Mouse (Mus musculus): Measurements from ENCODE around the gene Ppih.

Ppih gene

GRCm38 (mm10) chr4:119320131-119320830 lies at the start of gene Ppih:
TSS of gene Ppih (minus strand) at chr4:119320546.
- peak; percentile 97 for ATAC-seq (ENCODE audit: insufficient number of reproducible peaks, low FRiP score, low TSS enrichment)

GRCm38 (mm10) chr4:119369460-119369859 lies 49.1 kb upstream of the Ppih start:
- no peak for ATAC-seq (ENCODE audit: insufficient number of reproducible peaks, low FRiP score, low TSS enrichment)

GRCm38 (mm10) chr4:119366758-119367526 lies 46.6 kb upstream of the Ppih start:
- ATAC-seq (ENCODE audit: insufficient number of reproducible peaks, low FRiP score, low TSS enrichment): no peak

- no peak for ATAC-seq (ENCODE audit: insufficient number of reproducible peaks, low FRiP score, low TSS enrichment)
Observed at GRCm38 (mm10) chr4:119362231-119362630, 41.9 kb upstream of the Ppih start.

GRCm38 (mm10) chr4:119359196-119359971 lies 39.0 kb upstream of the Ppih start:
- no peak; the same call in 1 of the 2 replicates for ATAC-seq (ENCODE audit: insufficient number of reproducible peaks, low FRiP score, low TSS enrichment)

- ATAC-seq (ENCODE audit: insufficient number of reproducible peaks, low FRiP score, low TSS enrichment): no peak
Observed at GRCm38 (mm10) chr4:119345508-119345907, 25.2 kb upstream of the Ppih start.

- peak; percentile 49 for ATAC-seq (ENCODE audit: insufficient number of reproducible peaks, low FRiP score, low TSS enrichment)
Observed at GRCm38 (mm10) chr4:119338861-119339361, 18.6 kb upstream of the Ppih start.

GRCm38 (mm10) chr4:119338422-119338821 lies 18.1 kb upstream of the Ppih start:
- ATAC-seq (ENCODE audit: insufficient number of reproducible peaks, low FRiP score, low TSS enrichment): no peak

- ATAC-seq (ENCODE audit: insufficient number of reproducible peaks, low FRiP score, low TSS enrichment): no peak
Observed at GRCm38 (mm10) chr4:119333487-119333886, 13.1 kb upstream of the Ppih start.

GRCm38 (mm10) chr4:119320896-119321550 lies 677 bp upstream of the Ppih start:
- no peak for ATAC-seq (ENCODE audit: insufficient number of reproducible peaks, low FRiP score, low TSS enrichment)

- ATAC-seq (ENCODE audit: insufficient number of reproducible peaks, low FRiP score, low TSS enrichment): no peak
Observed at GRCm38 (mm10) chr4:119313756-119314155, 6.6 kb downstream of the Ppih start.

- no peak for ATAC-seq (ENCODE audit: insufficient number of reproducible peaks, low FRiP score, low TSS enrichment)
Observed at GRCm38 (mm10) chr4:119305418-119305817, 14.9 kb downstream of the Ppih start.

GRCm38 (mm10) chr4:119303291-119303690 lies 17.1 kb downstream of the Ppih start:
- no peak for ATAC-seq (ENCODE audit: insufficient number of reproducible peaks, low FRiP score, low TSS enrichment)

GRCm38 (mm10) chr4:119301777-119302176 lies 18.6 kb downstream of the Ppih start:
- no peak for ATAC-seq (ENCODE audit: insufficient number of reproducible peaks, low FRiP score, low TSS enrichment)

- no peak for ATAC-seq (ENCODE audit: insufficient number of reproducible peaks, low FRiP score, low TSS enrichment)
Observed at GRCm38 (mm10) chr4:119300761-119301160, 19.6 kb downstream of the Ppih start.

- no peak for ATAC-seq (ENCODE audit: insufficient number of reproducible peaks, low FRiP score, low TSS enrichment)
Observed at GRCm38 (mm10) chr4:119297361-119297760, 23.0 kb downstream of the Ppih start.

GRCm38 (mm10) chr4:119295134-119295453 lies 25.3 kb downstream of the Ppih start:
- no peak for ATAC-seq (ENCODE audit: insufficient number of reproducible peaks, low FRiP score, low TSS enrichment)

- ATAC-seq (ENCODE audit: insufficient number of reproducible peaks, low FRiP score, low TSS enrichment): peak; percentile 100
Observed at GRCm38 (mm10) chr4:119294415-119295133, 25.8 kb downstream of the Ppih start, which contains the start of gene Ybx1. TSS of gene Ybx1 (minus strand) at chr4:119294604.

- 0 out of 2 replicates have a peak, but pooled peaks have one; percentile 1 for ATAC-seq (ENCODE audit: insufficient number of reproducible peaks, low FRiP score, low TSS enrichment)
Observed at GRCm38 (mm10) chr4:119293574-119294258, 26.6 kb downstream of the Ppih start.
